Mouse (Mus musculus) G1E (cell line): ENCODE measurements around the gene Olfr91.

ENCODE experiments used
- CTCF ChIP-seq: IDR thresholded peaks from 2 replicates; pipeline ENCODE4 v1.5.1; 2012; ENCODE audit warnings: low read depth, low read length, inconsistent platforms, mixed read lengths
- GATA1 ChIP-seq: IDR thresholded peaks from 2 replicates; pipeline ENCODE4 v1.6.1; 2012; ENCODE audit warnings: borderline replicate concordance, low read length, inconsistent platforms, mixed read lengths
- TAL1 ChIP-seq: conservative IDR thresholded peaks from 2 replicates; pipeline ENCODE4 v1.6.1; 2012; ENCODE audit warnings: low read depth, low read length, inconsistent platforms, mixed read lengths

GRCm38 (mm10) chr17:37119988-37120387 is 21.9 kb upstream of the Olfr91 start, which contains the start of gene Olfr92:
- TF ChIP-seq CTCF = no peak
- TF ChIP-seq TAL1 = no peak
- TF ChIP-seq GATA1 = no peak
